Mouse (Mus musculus) testis, postnatal 14 days (tissue): ENCODE measurements at regions not wholly inside any gene's neighbourhood (a gene's known extent, or its start where the extent isn't known, plus 50 kb on each side); places are given as distances from the start of the nearest gene placed in this dataset.

Experiments
- DNase-seq: peaks from one replicate; pipeline ENCODE4 v3.0.0; 2021; ENCODE audit warnings: low spot score

- no peak for DNase-seq
Measured at GRCm38 (mm10) chr8:115929472-115930210, 222.0 kb upstream of the Maf start.

DNA sequence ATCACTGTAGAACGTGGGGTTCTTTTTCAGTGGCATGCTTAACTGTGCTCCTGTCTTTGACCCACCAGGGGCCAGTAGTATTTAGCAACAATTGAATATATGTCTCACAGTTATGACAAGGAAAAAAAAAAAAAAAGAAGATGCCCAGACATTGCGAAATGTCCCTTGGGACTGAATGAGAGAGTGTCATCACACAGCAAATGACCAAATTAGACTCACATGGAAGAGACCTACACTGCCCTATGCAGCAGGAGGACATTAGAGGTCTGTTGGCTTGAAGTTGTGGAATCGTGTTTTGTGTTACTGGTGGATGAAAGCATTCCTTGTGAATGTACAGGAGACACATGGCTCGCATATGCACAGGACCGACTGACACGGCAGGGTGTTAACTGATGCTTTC is 214.3 kb upstream of the Maf start:
- DNase-seq, result no peak

GRCm38 (mm10) chr8:115906650-115907049 is 199.1 kb upstream of the Maf start:
- no peak for DNase-seq

DNA sequence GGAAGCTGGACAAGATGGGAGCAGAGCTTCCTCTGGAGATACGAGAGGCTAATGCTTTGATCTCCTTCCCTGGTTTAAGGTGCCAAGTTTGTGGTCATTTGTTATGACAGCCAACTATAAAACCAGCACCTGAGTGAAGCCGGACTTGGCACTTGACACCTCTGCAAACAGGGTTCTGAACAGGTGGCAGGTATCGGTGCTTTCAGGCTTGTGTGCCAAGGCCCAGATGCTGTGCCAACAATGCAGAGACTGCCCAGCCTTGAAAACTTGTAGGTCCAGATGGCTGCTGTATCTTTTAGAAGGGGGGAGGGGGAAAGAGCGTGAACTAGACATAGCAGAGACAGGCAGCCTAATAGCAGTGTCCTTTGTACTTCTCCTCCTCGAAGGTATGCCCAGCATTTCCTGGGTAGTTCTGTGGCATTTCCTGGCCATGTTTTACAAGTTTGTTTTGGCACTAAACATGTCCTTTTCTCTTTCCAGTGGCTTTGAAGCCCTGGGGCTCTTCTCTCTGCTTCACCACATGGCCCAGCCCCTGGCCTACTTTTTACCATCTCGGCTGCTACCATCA is 196.3 kb upstream of the Maf start:
- no peak for DNase-seq

DNA sequence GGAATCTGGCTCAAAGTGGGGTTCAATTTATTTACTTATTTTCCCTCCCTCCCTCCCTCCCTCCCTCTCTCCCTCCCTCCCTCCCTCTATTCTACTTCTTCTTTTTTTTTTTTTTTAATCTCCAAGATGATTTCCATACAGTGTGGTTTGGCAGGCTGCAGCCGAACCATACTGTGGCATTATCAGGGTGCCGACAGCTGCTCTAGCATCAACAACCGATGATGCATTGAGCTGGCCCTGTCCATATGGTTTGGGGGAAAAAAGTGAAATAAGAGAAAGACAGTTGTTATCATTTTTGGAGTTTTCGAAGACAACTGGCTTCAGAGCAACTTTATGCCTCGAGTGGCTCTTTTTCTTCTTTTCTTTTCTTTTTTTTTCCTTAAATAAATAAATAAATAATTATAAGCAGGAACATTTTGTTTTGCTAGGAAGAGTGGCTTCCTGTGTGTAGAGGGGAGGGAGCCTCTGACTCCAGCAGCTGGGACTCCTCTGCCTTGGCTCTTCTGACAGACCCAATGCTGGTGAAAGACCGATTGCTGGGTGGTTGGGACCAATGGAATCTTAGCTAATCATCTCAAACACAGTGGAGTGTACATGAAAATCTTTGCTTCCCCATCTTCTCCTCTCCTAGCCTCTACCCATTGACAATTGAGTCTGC is 190.1 kb upstream of the Maf start:
- DNase-seq, result no peak

DNA sequence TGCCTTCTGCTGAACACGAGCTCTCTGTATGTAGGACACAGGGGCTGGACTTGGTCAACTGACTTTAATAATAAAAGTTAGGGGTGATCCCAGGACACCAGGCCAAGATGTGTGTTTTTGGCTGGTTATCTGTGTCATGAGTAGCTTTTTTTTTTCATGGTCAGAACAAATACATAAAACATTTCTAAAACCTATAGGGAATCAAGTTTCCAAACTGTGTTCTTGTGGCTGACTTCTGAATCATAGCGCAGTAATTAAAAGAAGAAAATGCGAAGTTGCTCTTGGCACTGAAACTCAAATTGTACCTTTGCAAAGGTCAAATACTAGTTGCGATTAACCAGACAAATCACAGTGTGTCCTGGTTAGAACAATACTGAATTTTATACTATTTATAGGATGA is 189.5 kb upstream of the Maf start:
- DNase-seq, result no peak

DNA sequence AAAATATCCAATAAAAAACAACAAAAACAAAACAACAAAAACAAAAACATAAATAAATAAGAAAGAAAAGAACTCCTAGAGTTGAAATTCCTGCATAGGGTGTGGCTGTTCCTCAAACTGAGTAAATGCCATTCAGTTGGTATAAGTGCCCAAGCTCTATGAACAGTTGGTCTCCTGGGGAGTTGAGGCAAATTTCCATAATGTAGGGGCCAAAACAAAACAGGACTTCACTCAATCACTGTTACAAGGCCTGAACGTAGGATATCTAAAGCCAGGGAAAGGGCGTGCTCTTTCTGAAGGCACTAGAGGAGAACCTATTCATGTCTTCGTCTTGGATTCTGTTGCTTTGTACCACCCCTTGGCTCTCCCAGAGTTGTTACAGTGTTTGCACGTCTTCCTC is 188.5 kb upstream of the Maf start:
- no peak for DNase-seq

GRCm38 (mm10) chr8:115888278-115888677 is 180.7 kb upstream of the Maf start:
- DNase-seq, result no peak

DNA sequence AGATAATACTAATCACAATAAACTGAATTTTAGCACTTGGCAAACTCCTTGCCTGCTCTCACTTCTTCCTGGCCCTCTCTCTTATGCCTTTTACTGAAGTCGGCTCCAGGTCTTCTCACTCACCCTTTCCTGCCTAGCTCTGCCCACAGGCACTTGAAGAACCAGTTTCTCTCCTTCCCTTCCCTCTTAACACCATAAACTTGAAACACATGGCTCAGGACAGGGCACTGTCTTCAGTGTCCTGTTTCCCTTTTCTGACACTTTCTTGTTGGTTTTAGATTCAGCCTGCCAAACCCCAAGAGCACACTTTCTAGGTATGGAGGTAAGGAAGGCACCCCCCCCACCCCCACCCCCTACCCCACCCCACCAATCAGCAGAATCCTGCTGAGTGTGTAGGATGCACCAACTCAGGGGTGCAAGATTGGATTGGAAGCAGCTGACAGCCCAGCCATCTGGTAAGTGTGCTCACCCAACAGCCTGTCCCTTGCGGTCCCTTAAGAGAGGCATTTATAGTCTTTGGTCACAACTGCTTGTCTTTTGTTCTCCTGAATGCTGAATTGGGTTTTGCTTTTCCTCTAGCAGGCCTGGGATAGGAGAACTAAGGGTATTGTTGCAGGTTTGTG is 177.6 kb upstream of the Maf start:
- DNase-seq, result no peak

GRCm38 (mm10) chr8:115883808-115884207 is 176.2 kb upstream of the Maf start:
- DNase-seq, result no peak

GRCm38 (mm10) chr8:115881881-115882280 is 174.3 kb upstream of the Maf start:
- no peak for DNase-seq

- peak; percentile 12 for DNase-seq
Measured at GRCm38 (mm10) chr8:115874789-115875188, 167.2 kb upstream of the Maf start.

GRCm38 (mm10) chr8:115871381-115871780 is 163.8 kb upstream of the Maf start:
- DNase-seq, result no peak

GRCm38 (mm10) chr8:115861381-115861780 is 153.8 kb upstream of the Maf start:
- no peak for DNase-seq

DNA sequence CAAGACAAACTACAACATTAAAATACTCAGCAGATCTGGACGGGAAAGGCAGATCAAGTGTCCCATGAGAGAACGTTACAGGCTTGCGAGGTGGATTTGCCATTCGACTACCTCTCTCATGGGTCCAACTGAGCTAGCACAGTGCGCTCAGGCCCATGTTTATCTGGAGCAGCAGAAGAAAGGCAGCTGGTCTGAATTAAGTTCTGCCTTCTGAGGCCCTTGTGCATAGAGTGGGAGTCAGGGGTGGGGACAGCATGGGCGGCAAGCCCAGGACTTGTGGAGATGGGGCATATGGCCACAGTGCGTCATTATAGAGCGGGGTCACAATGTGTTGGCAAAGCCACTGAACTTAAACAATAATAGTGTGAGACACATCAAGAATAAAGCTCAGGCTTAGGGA is 151.8 kb upstream of the Maf start:
- no peak for DNase-seq

DNA sequence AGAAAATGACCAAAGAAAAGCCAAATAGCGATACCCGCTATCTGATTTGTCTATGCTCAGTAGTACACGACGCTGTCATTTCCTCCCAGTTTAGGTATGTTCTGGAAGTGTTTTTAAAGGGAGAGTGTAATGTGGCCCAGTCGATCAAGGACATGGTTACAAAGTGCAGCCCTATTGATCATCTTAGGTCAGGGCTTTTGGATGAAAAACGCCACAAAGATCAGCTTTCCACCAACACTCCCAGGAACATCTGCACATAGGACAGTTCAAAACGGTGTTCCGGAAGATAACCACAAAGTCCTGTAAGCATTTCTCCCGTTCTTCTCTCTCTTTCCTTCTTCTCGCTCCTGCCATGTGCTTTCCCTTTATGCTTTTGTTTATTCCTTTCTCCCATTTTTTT is 149.2 kb upstream of the Maf start:
- DNase-seq, result no peak

- DNase-seq, result no peak
Measured at GRCm38 (mm10) chr8:115855934-115856629, 148.5 kb upstream of the Maf start.

DNA sequence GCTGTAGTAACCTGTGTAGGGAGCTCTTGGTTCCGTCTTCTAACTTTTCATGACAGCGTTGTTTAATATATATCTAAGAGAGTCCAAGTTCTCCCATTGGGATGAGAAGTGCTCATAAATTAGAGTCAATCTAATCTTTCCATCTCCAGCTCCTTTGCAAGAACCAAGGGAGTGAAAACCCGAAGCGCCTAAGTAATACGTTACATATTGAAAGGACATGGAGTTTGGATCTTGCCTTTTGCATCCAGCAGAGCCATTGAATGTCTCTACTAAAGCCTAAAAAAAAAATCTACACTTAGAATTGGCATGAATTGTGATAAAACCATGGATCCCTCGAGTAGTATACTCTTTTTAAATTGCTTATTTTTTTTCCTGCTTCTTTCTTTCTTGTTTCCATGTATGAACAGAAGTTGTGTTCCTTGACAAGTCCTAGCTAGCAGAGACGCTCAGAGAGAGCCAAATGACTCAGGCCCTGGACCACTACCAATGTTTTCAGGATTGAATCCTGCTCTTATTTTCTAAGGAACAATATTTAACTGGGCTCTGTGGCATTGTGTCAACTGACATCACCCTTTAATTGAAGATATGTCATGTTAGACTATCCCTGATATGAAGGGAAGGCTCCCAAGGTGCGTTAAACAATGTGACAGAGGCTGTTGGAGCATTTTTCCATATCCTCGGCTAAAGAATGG is 146.8 kb upstream of the Maf start:
- DNase-seq, result no peak

- no peak for DNase-seq
Measured at GRCm38 (mm10) chr8:115850552-115850951, 143.0 kb upstream of the Maf start.

DNA sequence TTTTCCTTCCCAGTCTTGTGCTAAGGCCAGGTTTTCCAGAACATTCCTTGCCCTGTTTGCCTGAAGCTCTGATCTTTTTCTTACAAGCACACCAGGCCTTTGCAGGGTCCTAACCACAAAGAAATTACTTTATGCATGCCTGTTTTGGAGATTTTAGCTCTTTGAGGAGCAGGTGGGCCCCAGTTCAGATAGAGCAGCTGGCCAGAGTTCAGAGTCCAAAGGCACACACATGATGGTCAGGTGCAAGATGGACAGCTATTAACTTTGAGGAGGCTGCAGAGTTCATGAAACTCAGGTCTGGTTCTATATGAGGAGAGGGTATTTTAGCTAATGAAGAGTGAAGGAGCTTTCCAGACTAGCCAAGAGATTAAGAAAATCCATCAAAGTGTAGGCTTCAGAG is 125.8 kb upstream of the Maf start:
- DNase-seq, result no peak

DNA sequence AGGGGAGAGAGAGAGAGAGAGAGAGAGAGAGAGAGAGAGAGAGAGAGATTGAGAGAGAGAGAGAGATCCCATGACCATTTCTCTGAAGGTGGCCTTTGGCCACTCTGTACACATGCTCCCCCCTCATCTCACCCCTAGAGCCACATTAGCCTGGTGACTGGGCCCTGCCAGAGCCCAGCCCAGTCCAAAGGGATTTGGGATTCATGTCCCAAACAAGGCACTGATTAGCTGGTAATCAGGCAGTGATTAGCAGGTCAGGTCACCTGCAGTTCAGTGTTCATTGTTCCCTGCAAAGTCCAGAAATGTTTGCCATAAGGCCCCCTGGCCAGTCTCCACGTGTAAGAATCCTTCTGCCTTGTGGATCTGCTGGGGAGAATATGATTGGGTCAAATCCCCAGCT is 124.1 kb upstream of the Maf start:
- DNase-seq, result no peak
